Mouse (Mus musculus) stomach, postnatal 0 days (tissue): ENCODE measurements at regions not wholly inside any gene's neighbourhood (a gene's known extent, or its start where the extent isn't known, plus 50 kb on each side); places are given as distances from the start of the nearest gene placed in this dataset.

Experiments used
- ATAC-seq: fragments of 200-750 bp; cut with Nextera tagmentation; 2 replicates; pipeline ENCODE4 v1.8.0; 2017; ENCODE audit not compliant: low FRiP score, low TSS enrichment
- DNase-seq: peaks from one replicate; pipeline ENCODE4 v3.0.0-alpha.2; 2016; ENCODE audit warnings: low spot score
- H3K27ac ChIP-seq: fragments of 300-500 bp; sonication (generic); replicated peaks from 2 replicates; pipeline ENCODE4 v1.5.1; 2014; ENCODE audit warnings: mild to moderate bottlenecking, control low read depth
- H3K27me3 ChIP-seq: fragments of 300-500 bp; sonication (generic); 2 replicates; pipeline ENCODE4 v1.6.1; 2014; ENCODE audit warnings: low read length; ENCODE audit not compliant: control insufficient read depth, insufficient read depth
- H3K36me3 ChIP-seq: fragments of 300-500 bp; sonication (generic); 2 replicates; pipeline ENCODE4 v1.6.1; 2014; ENCODE audit warnings: low read length, mixed read lengths; ENCODE audit not compliant: control insufficient read depth, insufficient read depth
- H3K4me1 ChIP-seq: fragments of 300-500 bp; sonication (generic); replicated peaks from 2 replicates; pipeline ENCODE4 v1.6.1; 2014; ENCODE audit warnings: antibody characterized with exemption; ENCODE audit not compliant: control insufficient read depth, insufficient read depth
- H3K4me2 ChIP-seq: fragments of 300-500 bp; sonication (generic); replicated peaks from 2 replicates; pipeline ENCODE4 v1.6.1; 2014; ENCODE audit warnings: low read depth, mild to moderate bottlenecking, control low read depth, moderate library complexity
- H3K4me3 ChIP-seq: fragments of 300-500 bp; sonication (generic); 2 replicates; pipeline ENCODE4 v1.5.1; 2014; ENCODE audit warnings: low read depth, low read length, control low read depth
- H3K9ac ChIP-seq: fragments of 300-500 bp; sonication (generic); 2 replicates; pipeline ENCODE4 v1.6.1; 2014; ENCODE audit warnings: mild to moderate bottlenecking, low read length, control low read depth, mixed read lengths
- H3K9me3 ChIP-seq: fragments of 300-500 bp; sonication (generic); 2 replicates; pipeline ENCODE4 v1.6.1; 2016; ENCODE audit warnings: low read length; ENCODE audit not compliant: control insufficient read depth
- CTCF ChIP-seq: IDR thresholded peaks from 2 replicates; pipeline ENCODE4 v1.5.1; 2016; ENCODE audit warnings: antibody characterized with exemption, low read depth, mild to moderate bottlenecking, moderate library complexity
- EP300 ChIP-seq: optimal IDR thresholded peaks from 2 replicates; pipeline ENCODE3; 2016; ENCODE audit warnings: antibody characterized with exemption
- WGBS: fragments of 180-500 bp; shearing (Covaris S2); extraction: QIAGEN DNeasy Blood & Tissue Kit; methylation state at CpG from one replicate; pipeline ENCODE4 v1.1.7; 2014; 5-methylcytosine and 5-hydroxymethylcytosine counted together

- no peaks in the 10 kb centered on the region for H3K36me3 ChIP-seq
- no peaks in the 10 kb centered on the region for H3K9me3 ChIP-seq
- DNase-seq (peak; percentile 69), ATAC-seq (0 out of 2 replicates have a peak, but pooled peaks have one; percentile 29)
- no peak overlapping the region for H3K4me3 ChIP-seq
- peak; percentile 81 for TF ChIP-seq CTCF
- TF ChIP-seq EP300, result no peak
- no peaks in the 10 kb centered on the region for H3K4me1 ChIP-seq
- WGBS, result 42% methylated on average over 13 of the region's 13 CpGs
- no peak overlapping the region for H3K4me2 ChIP-seq
- no peak overlapping the region for H3K9ac ChIP-seq
- H3K27me3 ChIP-seq, result no peaks in the 10 kb centered on the region
- H3K27ac ChIP-seq, result no peak overlapping the region
Observed at GRCm38 (mm10) chr8:116143687-116144573, 360.8 kb upstream of the Dynlrb2 start.

GRCm38 (mm10) chr8:116141363-116141762 lies 363.4 kb upstream of the Dynlrb2 start:
- H3K9ac ChIP-seq, result no peak overlapping the region
- ATAC-seq (no peak), DNase-seq (no peak)
- H3K9me3 ChIP-seq, result no peaks in the 10 kb centered on the region
- no peak overlapping the region for H3K27ac ChIP-seq
- H3K4me2 ChIP-seq, result no peak overlapping the region
- no peaks in the 10 kb centered on the region for H3K4me1 ChIP-seq
- H3K27me3 ChIP-seq, result no peaks in the 10 kb centered on the region
- no peaks in the 10 kb centered on the region for H3K36me3 ChIP-seq
- TF ChIP-seq CTCF (no peak), EP300 (no peak)
- no peak overlapping the region for H3K4me3 ChIP-seq
- 77% methylated on average over 5 of the region's 5 CpGs for WGBS

DNA sequence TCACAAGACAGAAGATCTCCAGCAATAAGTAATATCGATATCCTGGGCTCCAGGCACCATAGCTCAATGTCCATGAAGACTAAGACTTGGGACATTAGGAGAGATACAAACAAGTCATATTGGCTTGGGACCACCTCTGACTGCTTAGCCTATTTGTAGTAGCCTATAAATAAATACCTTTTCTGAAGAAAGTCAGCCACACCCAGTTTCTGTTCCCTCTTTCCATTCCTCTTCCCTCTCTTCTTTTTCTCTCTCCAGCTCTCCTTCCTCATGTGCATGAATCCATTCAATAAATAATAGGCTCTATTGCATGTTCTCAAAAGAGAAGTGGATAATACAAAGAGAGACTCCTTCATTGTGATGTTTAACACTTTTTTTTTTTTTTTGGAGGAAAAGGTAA lies 364.8 kb upstream of the Dynlrb2 start:
- DNase-seq (no peak), ATAC-seq (no peak)
- Histone ChIP-seq H3K27me3 (no peaks in the 10 kb centered on the region), H3K4me2 (no peak overlapping the region), H3K4me1 (no peaks in the 10 kb centered on the region), H3K27ac (no peak overlapping the region), H3K36me3 (no peaks in the 10 kb centered on the region), H3K9ac (no peak overlapping the region), H3K9me3 (no peaks in the 10 kb centered on the region), H3K4me3 (no peak overlapping the region)
- 96% methylated on average over 1 of the region's 1 CpGs for WGBS
- TF ChIP-seq CTCF (no peak), EP300 (no peak)

DNA sequence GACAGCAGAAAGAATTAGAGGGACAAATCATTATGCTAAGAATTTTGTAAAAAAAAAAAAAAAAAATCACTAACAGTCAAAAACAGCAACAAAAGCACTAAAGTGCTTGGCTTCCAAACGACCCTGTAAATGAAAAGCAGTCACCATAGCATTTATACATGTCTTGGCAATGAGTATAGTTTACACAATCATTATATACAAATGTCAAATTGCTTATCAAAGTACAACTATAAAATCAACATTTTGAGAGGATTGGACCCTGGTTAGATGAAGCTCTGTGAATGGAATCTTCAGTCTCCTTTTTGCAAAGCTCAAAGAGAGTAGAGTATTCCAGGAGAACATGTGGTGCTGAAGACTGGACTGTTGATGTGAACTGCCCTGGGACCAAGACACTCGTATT lies 367.0 kb upstream of the Dynlrb2 start:
- H3K4me1 ChIP-seq, result no peaks in the 10 kb centered on the region; the same call in 1 of the 2 replicates
- H3K36me3 ChIP-seq, result no peaks in the 10 kb centered on the region
- no peaks in the 10 kb centered on the region for H3K27me3 ChIP-seq
- H3K4me3 ChIP-seq, result no peak overlapping the region
- no peak overlapping the region for H3K4me2 ChIP-seq
- no peak for ATAC-seq
- no peak for DNase-seq
- H3K27ac ChIP-seq, result no peak overlapping the region
- no peak overlapping the region for H3K9ac ChIP-seq
- WGBS, result 45% methylated on average over 2 of the region's 2 CpGs
- no peaks in the 10 kb centered on the region for H3K9me3 ChIP-seq
- TF ChIP-seq EP300 (no peak), CTCF (no peak)

DNA sequence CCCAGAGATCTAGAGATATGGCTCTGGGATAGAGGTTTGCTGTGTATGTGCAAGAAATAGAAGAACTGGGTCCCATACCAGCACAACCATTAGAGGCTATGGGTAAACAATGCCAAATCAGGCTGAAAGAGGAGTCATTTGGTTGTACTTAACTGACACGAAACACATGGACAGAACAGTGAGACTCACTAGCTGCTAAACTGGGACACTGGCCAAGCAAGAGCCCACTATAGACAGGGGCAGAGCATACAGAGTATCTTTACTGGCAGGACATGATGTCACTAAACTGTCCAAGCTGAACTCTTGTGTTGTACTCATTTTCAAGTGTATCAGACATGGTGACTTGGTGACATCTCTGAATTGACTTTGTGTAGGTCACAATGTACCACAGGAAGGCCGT lies 371.3 kb upstream of the Dynlrb2 start:
- no peak for TF ChIP-seq EP300
- TF ChIP-seq CTCF, result no peak
- Histone ChIP-seq H3K27ac (no peak overlapping the region), H3K4me1 (no peaks in the 10 kb centered on the region; the same call in 1 of the 2 replicates), H3K4me3 (no peak overlapping the region), H3K9me3 (no peaks in the 10 kb centered on the region), H3K4me2 (no peak overlapping the region), H3K36me3 (no peaks in the 10 kb centered on the region), H3K27me3 (no peaks in the 10 kb centered on the region; the same call in 1 of the 2 replicates), H3K9ac (no peak overlapping the region)
- no peak for DNase-seq
- WGBS, result 63% methylated on average over 2 of the region's 2 CpGs
- no peak for ATAC-seq

GRCm38 (mm10) chr8:116133084-116133483 lies 371.7 kb upstream of the Dynlrb2 start:
- 60% methylated on average over 3 of the region's 3 CpGs for WGBS
- Histone ChIP-seq H3K4me2 (no peak overlapping the region), H3K9me3 (no peaks in the 10 kb centered on the region), H3K4me1 (no peaks in the 10 kb centered on the region; the same call in 1 of the 2 replicates), H3K4me3 (no peak overlapping the region), H3K27ac (no peak overlapping the region), H3K36me3 (no peaks in the 10 kb centered on the region), H3K9ac (no peak overlapping the region), H3K27me3 (no peaks in the 10 kb centered on the region; the same call in 1 of the 2 replicates)
- no peak for DNase-seq
- TF ChIP-seq EP300, result no peak
- no peak for TF ChIP-seq CTCF
- ATAC-seq, result no peak
